9 mouse cellular contexts compared by ENCODE assay signal in genomic region chr5:37717384-37717963, GRCm38 (mm10). TPM values are rescaled to one million over a fixed set of nuclear protein-coding genes. Genes with fewer than 3 reads are reported as not detected.
DNase-seq lines count a peak whose midpoint lies in the region; ATAC-seq and TF ChIP-seq lines count a peak whose summit lies in the region.
"Had no signal": no experiment of that assay in that cellular context is flagged by ENCODE, and none has a peak within 500 bp of the region (broad histone marks: within the 10 kb centered on the region; RNA-seq: fewer than 3 reads in every experiment).

No protein-coding gene starts in this region.

- TF ChIP-seq EP300 in heart, postnatal 0 days (IDR thresholded peaks at IDR 0.05; ENCODE audit: low read depth): no peak

- H3K4me2 ChIP-seq in embryonic facial prominence, embryonic 11.5 days (ENCODE audit: low read depth, low read length): peak overlapping the region; percentile 70
- peak overlapping the region; percentile 60 for H3K4me2 ChIP-seq in heart, postnatal 0 days (ENCODE audit: low read depth, low read length)
- peak overlapping the region; percentile 33; the same call in 1 of the 2 replicates for H3K4me2 ChIP-seq in liver, embryonic 16.5 days (ENCODE audit: low read depth, low read length)

- peak overlapping the region; percentile 56 for H3K9ac ChIP-seq in embryonic facial prominence, embryonic 11.5 days (replicated peaks; ENCODE audit: low read length)
- H3K9ac ChIP-seq in heart, postnatal 0 days (replicated peaks; ENCODE audit: low read depth, low read length): no peak overlapping the region
- H3K9ac ChIP-seq in liver, embryonic 16.5 days (ENCODE audit: low read depth, low read length): no peak overlapping the region

- 1% methylated on average over 14 of the region's 14 CpGs for WGBS in embryonic facial prominence, embryonic 11.5 days
- WGBS in heart, postnatal 0 days: 3% methylated on average over 14 of the region's 14 CpGs
- WGBS in liver, embryonic 16.5 days (ENCODE audit: insufficient replicate concordance): 1% methylated on average over 14 of the region's 14 CpGs

- no peak overlapping the region for H3K27ac ChIP-seq in embryonic facial prominence, embryonic 11.5 days (replicated peaks; ENCODE audit: low read depth, low read length)
- H3K27ac ChIP-seq in heart, postnatal 0 days (ENCODE audit: low read depth): no peak overlapping the region
- no peak overlapping the region for H3K27ac ChIP-seq in liver, embryonic 16.5 days (ENCODE audit: low read length)
- H3K27ac ChIP-seq: macrophage had no signal

- H3K9me3 ChIP-seq in embryonic facial prominence, embryonic 11.5 days (replicated peaks; ENCODE audit: control insufficient read depth, low read length): no peaks in the 10 kb centered on the region
- H3K9me3 ChIP-seq in heart, postnatal 0 days (replicated peaks; ENCODE audit: control insufficient read depth, low read length): no peaks in the 10 kb centered on the region
- H3K9me3 ChIP-seq in liver, embryonic 16.5 days (replicated peaks; ENCODE audit: control insufficient read depth, low read length): no peaks in the 10 kb centered on the region

- peak; percentile 65 for TF ChIP-seq CTCF in heart, postnatal 0 days (IDR thresholded peaks at IDR 0.05; ENCODE audit: low read depth)

- ATAC-seq in embryonic facial prominence, embryonic 11.5 days (replicated peaks; ENCODE audit: insufficient number of reproducible peaks, low FRiP score, low TSS enrichment, low read depth): peak; percentile 36; the same call in 1 of the 2 replicates
- ATAC-seq in heart, postnatal 0 days (ENCODE audit: insufficient read depth, low read depth): peak; percentile 44; the same call in 1 of the 2 replicates
- ATAC-seq in liver, embryonic 16.5 days (ENCODE audit: low read depth): no peak
- no peak for ATAC-seq in CD4-positive, CD25-positive, alpha-beta regulatory T cell, adult 4 months

- H3K4me1 ChIP-seq in embryonic facial prominence, embryonic 11.5 days (ENCODE audit: control insufficient read depth, insufficient read depth, low read length): peaks cover 2% of the 10 kb centered on the region; the same call in 1 of the 2 replicates
- no peaks in the 10 kb centered on the region for H3K4me1 ChIP-seq in heart, postnatal 0 days (ENCODE audit: control insufficient read depth, insufficient read depth)
- H3K4me1 ChIP-seq in liver, embryonic 16.5 days (ENCODE audit: control insufficient read depth, low read depth, low read length): no peaks in the 10 kb centered on the region

- DNase-seq in gastrocnemius, postnatal 14 days: peak; percentile 30
- no peak for DNase-seq in gastrocnemius, adult 18-20 months (ENCODE audit: low spot score)
- peak; percentile 74 for DNase-seq in embryonic facial prominence, embryonic 11.5 days (ENCODE audit: low spot score)
- DNase-seq in heart, postnatal 0 days (ENCODE audit: low spot score): peak; percentile 21
- peak; percentile 73 to 80 for DNase-seq in kidney, postnatal 4 days
- peak; percentile 74 for DNase-seq in retina, embryonic 14.5 days (ENCODE audit: low spot score)

- peak overlapping the region; percentile 45 for H3K4me3 ChIP-seq in embryonic facial prominence, embryonic 11.5 days (ENCODE audit: low read depth, low read length)
- peak overlapping the region; percentile 39 for H3K4me3 ChIP-seq in heart, postnatal 0 days (ENCODE audit: low read depth, low read length)
- no peak overlapping the region for H3K4me3 ChIP-seq in liver, embryonic 16.5 days (ENCODE audit: low read depth, low read length)

- H3K36me3 ChIP-seq in embryonic facial prominence, embryonic 11.5 days (replicated peaks; ENCODE audit: control insufficient read depth, insufficient read depth, low read depth, low read length): no peaks in the 10 kb centered on the region
- no peaks in the 10 kb centered on the region for H3K36me3 ChIP-seq in heart, postnatal 0 days (replicated peaks; ENCODE audit: control insufficient read depth, insufficient read depth, low read length)
- H3K36me3 ChIP-seq in liver, embryonic 16.5 days (ENCODE audit: control insufficient read depth, insufficient read depth): no peaks in the 10 kb centered on the region

- H3K27me3 ChIP-seq in embryonic facial prominence, embryonic 11.5 days (ENCODE audit: control insufficient read depth, insufficient read depth, low read length): peaks cover 15% of the 10 kb centered on the region
- H3K27me3 ChIP-seq in heart, postnatal 0 days (ENCODE audit: control insufficient read depth, insufficient read depth, low read length): peaks cover 33% of the 10 kb centered on the region
- peaks cover 20% of the 10 kb centered on the region for H3K27me3 ChIP-seq in liver, embryonic 16.5 days (ENCODE audit: control insufficient read depth, insufficient read depth, low read depth, low read length)

- intact Hi-C loops in gastrocnemius, postnatal 14 days (cut with DNase I; ENCODE audit: low total_unique reads): loop anchor here (10.0 kb wide), 1 partner anchor 423 kb away; no protein-coding TSS in a partner anchor

RNA-seq across cellular contexts. Expression of gene Stk32b, which starts 0.5 kb away (rescaled TPM):
- under 1 TPM in 1 of 2 experiments, not detected in 1; 0.12 TPM for total RNA-seq in gastrocnemius, postnatal 14 days (2021)
- under 1 TPM; 0.09 to 0.12 TPM for total RNA-seq in gastrocnemius, adult 18-20 months (2021)
- polyA plus RNA-seq in embryonic facial prominence, embryonic 11.5 days (2014; fragmentation: Nextera tagmentation; extraction: Ambion mirVana): 1.6 and 2.4 TPM in 2 replicates
- 0.08 and 0.27 TPM in 2 replicates for total RNA-seq in heart, postnatal 0 days (2014; rRNA removed; ENCODE audit: low replicate concordance)
- polyA plus RNA-seq in heart, postnatal 0 days (2015; fragmentation: Nextera tagmentation; extraction: Ambion mirVana): 0.36 and 0.44 TPM in 2 replicates
- polyA plus RNA-seq in liver, embryonic 16.5 days (2015; fragmentation: Nextera tagmentation; extraction: Ambion mirVana): 0.32 and 0.51 TPM in 2 replicates
- polyA plus RNA-seq in CD4-positive, CD25-positive, alpha-beta regulatory T cell, adult 4 months (2017; shearing (Covaris generic)): not detected
- polyA plus RNA-seq: macrophage had no signal

RNA-seq across cellular contexts. Expression of gene Cytl1, which starts 17.8 kb away (rescaled TPM):
- 1 to 10 TPM in 1 of 2 experiments, under 1 TPM in 1; 0.55 to 1.6 TPM for total RNA-seq in gastrocnemius, postnatal 14 days (2021)
- total RNA-seq in gastrocnemius, adult 18-20 months (2021): 1 to 10 TPM; 3.3 to 4.8 TPM
- polyA plus RNA-seq in embryonic facial prominence, embryonic 11.5 days (2014; fragmentation: Nextera tagmentation; extraction: Ambion mirVana): 1.0 and 1.2 TPM in 2 replicates
- total RNA-seq in heart, postnatal 0 days (2014; rRNA removed; ENCODE audit: low replicate concordance): 19.6 and 31.8 TPM in 2 replicates
- 15.9 and 17.4 TPM in 2 replicates for polyA plus RNA-seq in heart, postnatal 0 days (2015; fragmentation: Nextera tagmentation; extraction: Ambion mirVana)
- 0.13 TPM in 1 of 2 replicates, not detected in the other for polyA plus RNA-seq in liver, embryonic 16.5 days (2015; fragmentation: Nextera tagmentation; extraction: Ambion mirVana)
- polyA plus RNA-seq in CD4-positive, CD25-positive, alpha-beta regulatory T cell, adult 4 months (2017; shearing (Covaris generic)): not detected
- polyA plus RNA-seq: macrophage had no signal

Comparison
In these comparisons a context has a peak if more than half of its experiments do, and no peak if none do; other contexts are left out.
1. ATAC-seq: peak in embryonic facial prominence, embryonic 11.5 days (single experiment) and heart, postnatal 0 days (single experiment); none in liver, embryonic 16.5 days (single experiment) and CD4-positive, CD25-positive, alpha-beta regulatory T cell, adult 4 months (single experiment).
2. Peak in every context shown above with its lines, with median percentiles within 50 percentile points of each other: H3K4me2 ChIP-seq.